9 mouse cellular contexts compared by ENCODE assay signal in genomic region chr11:12025392-12025755, GRCm38 (mm10). TPM values are rescaled to one million over a fixed set of nuclear protein-coding genes. Genes with fewer than 3 reads are reported as not detected.
DNase-seq lines count a peak whose midpoint lies in the region; ATAC-seq and TF ChIP-seq lines count a peak whose summit lies in the region.
"Had no signal": no experiment of that assay in that cellular context is flagged by ENCODE, and none has a peak within 500 bp of the region (broad histone marks: within the 10 kb centered on the region; RNA-seq: fewer than 3 reads in every experiment).

No protein-coding gene starts in this region.

- no peak overlapping the region for H3K9ac ChIP-seq in embryonic facial prominence, embryonic 15.5 days
- peak overlapping the region; percentile 21 for H3K9ac ChIP-seq in hindbrain, embryonic 15.5 days
- H3K9ac ChIP-seq in midbrain, embryonic 15.5 days = 0 out of 2 replicates have a peak overlapping the region, but pooled peaks have one; percentile 21

- no peak for DNase-seq in layer of hippocampus, adult 2 months (ENCODE audit: low spot score in 2 of 2)
- no peak for DNase-seq in layer of hippocampus, postnatal 10 days (ENCODE audit: low spot score in 2 of 2)
- no peak for DNase-seq in ovary, adult 18-20 months (ENCODE audit: low spot score)
- DNase-seq in kidney, postnatal 4 days = no peak

- H3K36me3 ChIP-seq in embryonic facial prominence, embryonic 15.5 days = peaks cover 56% of the 10 kb centered on the region
- no peaks in the 10 kb centered on the region for H3K36me3 ChIP-seq in hindbrain, embryonic 15.5 days
- no peaks in the 10 kb centered on the region for H3K36me3 ChIP-seq in midbrain, embryonic 15.5 days (replicated peaks)

- peak overlapping the region; percentile 47 for H3K4me3 ChIP-seq in layer of hippocampus, adult 2 months
- 0 out of 2 replicates have a peak overlapping the region, but pooled peaks have one; percentile 32 for H3K4me3 ChIP-seq in embryonic facial prominence, embryonic 15.5 days (replicated peaks)
- H3K4me3 ChIP-seq in hindbrain, embryonic 15.5 days = peak overlapping the region; percentile 45
- H3K4me3 ChIP-seq in midbrain, embryonic 15.5 days = peak overlapping the region; percentile 41
- H3K4me3 ChIP-seq: myocyte had no signal

- TF ChIP-seq CTCF in layer of hippocampus, adult 2 months (conservative IDR thresholded peaks at IDR 0.05) = no peak

- ATAC-seq in embryonic facial prominence, embryonic 15.5 days (ENCODE audit: insufficient number of reproducible peaks, low FRiP score, low TSS enrichment, low read depth) = peak; percentile 63; the same call in 1 of the 2 replicates
- ATAC-seq in hindbrain, embryonic 15.5 days (ENCODE audit: low FRiP score, low read depth) = peak; percentile 78
- ATAC-seq in midbrain, embryonic 15.5 days (replicated peaks) = peak; percentile 77
- no peak for ATAC-seq in erythroid progenitor cell, adult 5-6 weeks (replicated peaks; ENCODE audit: low FRiP score, poor library complexity, severe bottlenecking)

- peaks cover 23% of the 10 kb centered on the region for H3K9me3 ChIP-seq in embryonic facial prominence, embryonic 15.5 days (replicated peaks)
- peaks cover 7% of the 10 kb centered on the region; the same call in 1 of the 2 replicates for H3K9me3 ChIP-seq in hindbrain, embryonic 15.5 days
- H3K9me3 ChIP-seq in midbrain, embryonic 15.5 days = no peaks in the 10 kb centered on the region

- 55% methylated on average over 32 of the region's 32 CpGs for WGBS in embryonic facial prominence, embryonic 15.5 days
- WGBS in hindbrain, embryonic 15.5 days = 58% methylated on average over 32 of the region's 32 CpGs
- WGBS in midbrain, embryonic 15.5 days = 50% methylated on average over 32 of the region's 32 CpGs

- H3K4me1 ChIP-seq in embryonic facial prominence, embryonic 15.5 days = no peaks in the 10 kb centered on the region
- H3K4me1 ChIP-seq in hindbrain, embryonic 15.5 days (replicated peaks) = 0 out of 2 replicates have a peak, but pooled peaks cover 4% of the 10 kb centered on the region
- no peaks in the 10 kb centered on the region for H3K4me1 ChIP-seq in midbrain, embryonic 15.5 days

- peak overlapping the region; percentile 83 for H3K27ac ChIP-seq in layer of hippocampus, adult 2 months
- no peak overlapping the region for H3K27ac ChIP-seq in embryonic facial prominence, embryonic 15.5 days (replicated peaks)
- peak overlapping the region; percentile 80 for H3K27ac ChIP-seq in hindbrain, embryonic 15.5 days (replicated peaks)
- peak overlapping the region; percentile 75; the same call in 1 of the 2 replicates for H3K27ac ChIP-seq in midbrain, embryonic 15.5 days

- H3K27me3 ChIP-seq in embryonic facial prominence, embryonic 15.5 days = peaks cover 84% of the 10 kb centered on the region
- H3K27me3 ChIP-seq in hindbrain, embryonic 15.5 days = peaks cover 49% of the 10 kb centered on the region
- H3K27me3 ChIP-seq in midbrain, embryonic 15.5 days (replicated peaks) = peaks cover 62% of the 10 kb centered on the region

- peak overlapping the region; percentile 49 for H3K4me2 ChIP-seq in embryonic facial prominence, embryonic 15.5 days (replicated peaks)
- peak overlapping the region; percentile 54 for H3K4me2 ChIP-seq in hindbrain, embryonic 15.5 days
- peak overlapping the region; percentile 52 for H3K4me2 ChIP-seq in midbrain, embryonic 15.5 days

RNA-seq across cellular contexts. Expression of gene Grb10, which starts 13.1 kb away (rescaled TPM):
- 10 to 100 TPM; 25.0 TPM for total RNA-seq in layer of hippocampus, adult 2 months (2021)
- 10 to 100 TPM; 33.8 to 34.6 TPM for total RNA-seq in layer of hippocampus, postnatal 10 days (2021)
- 396 and 421 TPM in 2 replicates for polyA plus RNA-seq in embryonic facial prominence, embryonic 15.5 days (2015; fragmentation: Nextera tagmentation; extraction: Ambion mirVana)
- 87.1 and 94.7 TPM in 2 replicates for polyA plus RNA-seq in hindbrain, embryonic 15.5 days (2015; fragmentation: Nextera tagmentation; extraction: Ambion mirVana)
- polyA plus RNA-seq in midbrain, embryonic 15.5 days (2015; fragmentation: Nextera tagmentation; extraction: Ambion mirVana) = 91.4 and 92.5 TPM in 2 replicates
- 5.9 TPM in 1 of 2 replicates, not detected in the other for total RNA-seq in erythroid progenitor cell, adult 5-6 weeks (2015; ENCODE audit: low replicate concordance)
- 0.39 and 2.1 TPM in 2 replicates for total RNA-seq in erythroid progenitor cell, adult 5-6 weeks (2017; ENCODE audit: low replicate concordance)
